Mouse (Mus musculus): Measurements from ENCODE around the gene Rrh. TPM values are rescaled to one million over a fixed set of nuclear protein-coding genes. Genes with fewer than 3 reads are reported as not detected.

Rrh gene
- polyA plus RNA-seq, 2 experiments, result 0.04 to 0.07 TPM

- peak in 2 of 3 experiments; percentile 10 to 42 for DNase-seq (ENCODE audit: low read depth in 3 of 3, low spot score in 3 of 3)
- no peak overlapping the region for H3K9ac ChIP-seq (replicated peaks)
These were observed 906 bp upstream of the Rrh start for GRCm38 (mm10) chr3:129823293-129823692.

GRCm38 (mm10) chr3:129821736-129822135, 651 bp downstream of the Rrh start:
- TF ChIP-seq CTCF (IDR thresholded peaks at IDR 0.05; ENCODE audit: low read depth) (no peak), EP300 (IDR thresholded peaks at IDR 0.05; ENCODE audit: low read depth) (no peak)
- Histone ChIP-seq H3K36me3 (replicated peaks; ENCODE audit: control insufficient read depth, insufficient read depth, low read depth) (peaks cover 20% of the 10 kb centered on the region), H3K4me1 (replicated peaks; ENCODE audit: control insufficient read depth in 2 of 2, insufficient read depth in 2 of 2, low read length in 1 of 2) (no peaks in the 10 kb centered on the region), H3K4me3 (ENCODE audit: insufficient read depth in 1 of 2, low read depth in 2 of 2, low read length in 2 of 2) (no peak overlapping the region), H3K9me3 (ENCODE audit: control insufficient read depth, low read length) (no peaks in the 10 kb centered on the region), H3K27ac (no peak overlapping the region), H3K27me3 (ENCODE audit: control insufficient read depth, insufficient read depth, low read length) (no peaks in the 10 kb centered on the region), H3K4me2 (ENCODE audit: low read depth) (no peak overlapping the region), H3K9ac (replicated peaks) (no peak overlapping the region)
- ATAC-seq (ENCODE audit: insufficient read depth) (no peak), DNase-seq (ENCODE audit: low read depth in 3 of 3, low spot score in 3 of 3) (no peak)
- WGBS (ENCODE audit: insufficient replicate concordance), result 67% methylated on average over 8 of the region's 8 CpGs

More at GRCm38 (mm10) chr3:129823293-129823692, 906 bp upstream of the Rrh start:
- Histone ChIP-seq H3K27ac (no peak overlapping the region), H3K27me3 (ENCODE audit: control insufficient read depth, insufficient read depth, low read length) (no peaks in the 10 kb centered on the region), H3K36me3 (replicated peaks; ENCODE audit: control insufficient read depth, insufficient read depth, low read depth) (peaks cover 23% of the 10 kb centered on the region), H3K9me3 (ENCODE audit: control insufficient read depth, low read length) (no peaks in the 10 kb centered on the region), H3K4me3 (ENCODE audit: insufficient read depth in 1 of 2, low read depth in 2 of 2, low read length in 2 of 2) (no peak overlapping the region), H3K4me1 (replicated peaks; ENCODE audit: control insufficient read depth in 2 of 2, insufficient read depth in 2 of 2, low read length in 1 of 2) (no peaks in the 10 kb centered on the region), H3K4me2 (ENCODE audit: low read depth) (no peak overlapping the region)
- peak; percentile 60 for TF ChIP-seq CTCF (IDR thresholded peaks at IDR 0.05; ENCODE audit: low read depth)
- TF ChIP-seq EP300 (IDR thresholded peaks at IDR 0.05; ENCODE audit: low read depth), result no peak
- WGBS (ENCODE audit: insufficient replicate concordance), result 46% methylated on average over 5 of the region's 5 CpGs
- ATAC-seq (ENCODE audit: insufficient read depth), result peak; percentile 47; the same call in 1 of the 2 replicates

GRCm38 (mm10) chr3:129820847-129821246, 1.5 kb downstream of the Rrh start:
- no peak overlapping the region for H3K4me2 ChIP-seq (ENCODE audit: low read depth)
- no peaks in the 10 kb centered on the region for H3K4me1 ChIP-seq (replicated peaks; ENCODE audit: control insufficient read depth in 2 of 2, insufficient read depth in 2 of 2, low read length in 1 of 2)
- H3K27me3 ChIP-seq (ENCODE audit: control insufficient read depth, insufficient read depth, low read length), result no peaks in the 10 kb centered on the region
- peaks cover 18% of the 10 kb centered on the region for H3K36me3 ChIP-seq (replicated peaks; ENCODE audit: control insufficient read depth, insufficient read depth, low read depth)
- no peak overlapping the region for H3K9ac ChIP-seq (replicated peaks)
- H3K9me3 ChIP-seq (ENCODE audit: control insufficient read depth, low read length), result no peaks in the 10 kb centered on the region
- 54% methylated on average over 9 of the region's 9 CpGs for WGBS (ENCODE audit: insufficient replicate concordance)
- no peak for TF ChIP-seq EP300 (IDR thresholded peaks at IDR 0.05; ENCODE audit: low read depth)
- no peak for TF ChIP-seq CTCF (IDR thresholded peaks at IDR 0.05; ENCODE audit: low read depth)
- ATAC-seq (ENCODE audit: insufficient read depth), result no peak
- no peak for DNase-seq (ENCODE audit: low read depth in 3 of 3, low spot score in 3 of 3)
- no peak overlapping the region for H3K4me3 ChIP-seq (ENCODE audit: insufficient read depth in 1 of 2, low read depth in 2 of 2, low read length in 2 of 2)
- no peak overlapping the region for H3K27ac ChIP-seq

GRCm38 (mm10) chr3:129803765-129804164, 18.6 kb downstream of the Rrh start, which contains the start of gene Lrit3:
Gene Lrit3, minus strand, starts transcription at chr3:129804030.
- ATAC-seq (ENCODE audit: insufficient read depth) (no peak), DNase-seq (ENCODE audit: low read depth in 3 of 3, low spot score in 3 of 3) (no peak)
- Histone ChIP-seq H3K27ac (no peak within 1 kb of the TSS), H3K9me3 (ENCODE audit: control insufficient read depth, low read length) (no peaks in the 10 kb centered on the region), H3K27me3 (ENCODE audit: control insufficient read depth, insufficient read depth, low read length) (no peaks in the 10 kb centered on the region), H3K4me1 (replicated peaks; ENCODE audit: control insufficient read depth in 2 of 2, insufficient read depth in 2 of 2, low read length in 1 of 2) (no peaks in the 10 kb centered on the region), H3K9ac (replicated peaks) (no peak within 1 kb of the TSS), H3K4me3 (ENCODE audit: insufficient read depth in 1 of 2, low read depth in 2 of 2, low read length in 2 of 2) (no peak within 1 kb of the TSS), H3K36me3 (replicated peaks; ENCODE audit: control insufficient read depth, insufficient read depth, low read depth) (no peaks in the 10 kb centered on the region), H3K4me2 (ENCODE audit: low read depth) (no peak within 1 kb of the TSS)
- TF ChIP-seq CTCF (IDR thresholded peaks at IDR 0.05; ENCODE audit: low read depth) (no peak), EP300 (IDR thresholded peaks at IDR 0.05; ENCODE audit: low read depth) (no peak)
- 67% methylated on average over 10 of the region's 10 CpGs for WGBS (ENCODE audit: insufficient replicate concordance)

GRCm38 (mm10) chr3:129799011-129799410, 23.4 kb downstream of the Rrh start:
- Histone ChIP-seq H3K9me3 (ENCODE audit: control insufficient read depth, low read length) (no peaks in the 10 kb centered on the region), H3K36me3 (replicated peaks; ENCODE audit: control insufficient read depth, insufficient read depth, low read depth) (no peaks in the 10 kb centered on the region), H3K9ac (replicated peaks) (no peak overlapping the region), H3K27me3 (ENCODE audit: control insufficient read depth, insufficient read depth, low read length) (no peaks in the 10 kb centered on the region), H3K4me2 (ENCODE audit: low read depth) (no peak overlapping the region), H3K27ac (no peak overlapping the region), H3K4me3 (ENCODE audit: insufficient read depth in 1 of 2, low read depth in 2 of 2, low read length in 2 of 2) (no peak overlapping the region), H3K4me1 (replicated peaks; ENCODE audit: control insufficient read depth in 2 of 2, insufficient read depth in 2 of 2, low read length in 1 of 2) (no peaks in the 10 kb centered on the region)
- TF ChIP-seq CTCF (IDR thresholded peaks at IDR 0.05; ENCODE audit: low read depth), result no peak
- TF ChIP-seq EP300 (IDR thresholded peaks at IDR 0.05; ENCODE audit: low read depth), result no peak
- whole genome bisulfite sequencing (ENCODE audit: insufficient replicate concordance), result 49% methylated on average over 2 of the region's 2 CpGs
- ATAC-seq (ENCODE audit: insufficient read depth) (no peak), DNase-seq (ENCODE audit: low read depth in 3 of 3, low spot score in 3 of 3) (no peak)

All from liver, embryonic 14.5 days (tissue).